Mouse (Mus musculus): ENCODE measurements around the gene Retsat. TPM values are rescaled to one million over a fixed set of nuclear protein-coding genes. Genes with fewer than 3 reads are reported as not detected.

Gene Retsat
- polyA plus RNA-seq (2014; fragmentation: Illumina TruSeq; extraction: RNeasy Lipid Tissue Mini Kit (QIAGEN cat#74804); ENCODE audit: low read depth, low replicate concordance), result 48.8 TPM

DNA sequence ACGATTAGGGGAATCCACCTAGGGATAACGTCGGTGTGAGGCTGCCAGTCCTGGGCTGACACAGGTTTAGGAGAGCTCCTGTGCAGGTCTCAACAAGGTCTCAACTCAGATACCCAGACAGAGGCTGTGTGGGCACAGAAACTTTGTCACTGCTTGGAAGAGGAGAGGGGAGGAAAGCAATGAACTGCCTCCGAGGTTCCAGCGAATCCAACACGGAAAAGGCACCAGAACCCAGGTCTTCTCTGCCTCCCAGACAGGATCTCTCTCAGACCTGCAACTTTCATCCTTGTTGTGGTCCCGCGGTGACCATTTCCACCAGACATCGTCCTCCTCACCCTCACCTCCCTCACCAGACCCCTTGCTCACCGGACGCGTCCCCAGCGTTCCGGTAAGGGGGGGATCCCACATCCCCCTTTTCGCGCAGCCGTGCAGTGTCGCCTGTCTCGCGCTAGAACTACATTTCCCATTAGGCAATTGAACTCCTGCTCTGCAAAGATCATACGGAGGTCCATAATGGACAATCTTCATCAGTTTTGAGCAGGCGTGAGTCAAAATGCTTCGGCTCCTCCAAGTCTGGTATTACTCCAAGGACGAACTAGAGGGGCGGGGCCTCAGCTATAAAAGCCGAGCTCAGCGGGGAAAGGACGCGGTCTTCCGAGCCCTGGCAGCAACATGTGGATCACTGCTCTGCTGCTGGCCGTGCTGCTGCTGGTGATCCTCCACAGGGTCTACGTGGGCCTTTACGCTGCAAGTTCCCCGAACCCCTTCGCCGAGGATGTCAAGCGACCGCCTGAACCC is at the start of gene Retsat, which contains the start of gene Elmod3:
Gene Retsat, plus strand, starts transcription at position 520 of the 798 bp plus-strand sequence.
Gene Elmod3, minus strand, starts transcription at position 458 of the 798 bp plus-strand sequence.

DNA sequence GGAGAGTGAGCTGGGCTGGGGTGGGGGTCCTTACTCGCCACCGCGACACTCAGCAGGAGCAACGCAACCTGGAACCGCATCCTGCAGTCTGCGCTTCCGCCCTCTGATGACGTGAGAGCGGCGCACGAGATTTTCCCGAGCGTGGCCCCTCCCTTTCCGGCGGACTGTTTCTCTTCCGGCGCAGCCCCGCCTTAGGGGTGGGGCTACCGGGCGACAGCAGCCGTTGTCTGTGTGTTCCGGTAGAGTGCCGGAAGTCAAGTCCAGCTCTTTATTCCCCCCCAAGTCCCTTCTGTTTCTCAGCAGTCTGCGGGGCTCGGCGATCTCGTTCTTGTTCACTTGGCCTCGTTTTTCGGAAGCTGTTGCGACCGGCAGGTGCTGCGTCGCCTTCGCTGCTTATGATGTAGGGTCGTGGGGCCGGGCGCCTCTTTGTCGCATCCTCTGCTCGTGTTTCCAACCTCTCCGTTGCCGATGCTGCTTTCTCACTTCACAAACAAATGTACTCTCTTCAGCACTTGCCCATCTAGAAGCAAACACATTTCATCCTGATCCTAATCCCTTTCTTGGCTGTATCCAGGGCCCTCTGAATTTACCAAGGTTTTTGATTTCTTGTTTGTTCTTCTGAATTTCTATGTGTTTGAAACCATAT is 18.5 kb downstream of the Retsat start, which contains the start of gene Tgoln1:
Gene Tgoln1, minus strand, starts transcription at position 358 of the 646 bp plus-strand sequence.

Other genes with a start within 250 kb of the Retsat start
- 12.6 TPM for gene Tmem150a, start 243.0 kb upstream of the Retsat start, polyA plus RNA-seq (2014; fragmentation: Illumina TruSeq; extraction: RNeasy Lipid Tissue Mini Kit (QIAGEN cat#74804); ENCODE audit: low read depth, low replicate concordance)
- 217 TPM for gene Rnf181, start 231.5 kb upstream of the Retsat start, polyA plus RNA-seq (2014; fragmentation: Illumina TruSeq; extraction: RNeasy Lipid Tissue Mini Kit (QIAGEN cat#74804); ENCODE audit: low read depth, low replicate concordance)
- 19.0 TPM for gene Vamp5, start 218.0 kb upstream of the Retsat start, polyA plus RNA-seq (2014; fragmentation: Illumina TruSeq; extraction: RNeasy Lipid Tissue Mini Kit (QIAGEN cat#74804); ENCODE audit: low read depth, low replicate concordance)
- gene Vamp8, start 207.8 kb upstream of the Retsat start, polyA plus RNA-seq (2014; fragmentation: Illumina TruSeq; extraction: RNeasy Lipid Tissue Mini Kit (QIAGEN cat#74804); ENCODE audit: low read depth, low replicate concordance), result 188 TPM
- gene Ggcx, start 184.2 kb upstream of the Retsat start, polyA plus RNA-seq (2014; fragmentation: Illumina TruSeq; extraction: RNeasy Lipid Tissue Mini Kit (QIAGEN cat#74804); ENCODE audit: low read depth, low replicate concordance), result 23.4 TPM
- 261 TPM for gene Mat2a, start 158.9 kb upstream of the Retsat start, polyA plus RNA-seq (2014; fragmentation: Illumina TruSeq; extraction: RNeasy Lipid Tissue Mini Kit (QIAGEN cat#74804); ENCODE audit: low read depth, low replicate concordance)
- 3.7 TPM for gene Sh2d6, start 76.8 kb upstream of the Retsat start, polyA plus RNA-seq (2014; fragmentation: Illumina TruSeq; extraction: RNeasy Lipid Tissue Mini Kit (QIAGEN cat#74804); ENCODE audit: low read depth, low replicate concordance)
- gene Capg, start 54.1 kb upstream of the Retsat start, polyA plus RNA-seq (2014; fragmentation: Illumina TruSeq; extraction: RNeasy Lipid Tissue Mini Kit (QIAGEN cat#74804); ENCODE audit: low read depth, low replicate concordance), result 196 TPM
- 24.1 TPM for gene Elmod3, start 62 bp upstream of the Retsat start, polyA plus RNA-seq (2014; fragmentation: Illumina TruSeq; extraction: RNeasy Lipid Tissue Mini Kit (QIAGEN cat#74804); ENCODE audit: low read depth, low replicate concordance)
- gene Tgoln1, start 18.5 kb downstream of the Retsat start, polyA plus RNA-seq (2014; fragmentation: Illumina TruSeq; extraction: RNeasy Lipid Tissue Mini Kit (QIAGEN cat#74804); ENCODE audit: low read depth, low replicate concordance), result 105 TPM
- 19.0 TPM for gene Tcf7l1, start 190.8 kb downstream of the Retsat start, polyA plus RNA-seq (2014; fragmentation: Illumina TruSeq; extraction: RNeasy Lipid Tissue Mini Kit (QIAGEN cat#74804); ENCODE audit: low read depth, low replicate concordance)

Data from adipose tissue, adult 10 weeks (tissue).